Mouse (Mus musculus): ENCODE results near the gene Zbtb16. TPM values are rescaled to one million over a fixed set of nuclear protein-coding genes. Genes with fewer than 3 reads are reported as not detected.

The Zbtb16 gene
- total and polyA plus RNA-seq, 3 experiments, result 0.34 to 3.0 (median 0.90) TPM

DNA sequence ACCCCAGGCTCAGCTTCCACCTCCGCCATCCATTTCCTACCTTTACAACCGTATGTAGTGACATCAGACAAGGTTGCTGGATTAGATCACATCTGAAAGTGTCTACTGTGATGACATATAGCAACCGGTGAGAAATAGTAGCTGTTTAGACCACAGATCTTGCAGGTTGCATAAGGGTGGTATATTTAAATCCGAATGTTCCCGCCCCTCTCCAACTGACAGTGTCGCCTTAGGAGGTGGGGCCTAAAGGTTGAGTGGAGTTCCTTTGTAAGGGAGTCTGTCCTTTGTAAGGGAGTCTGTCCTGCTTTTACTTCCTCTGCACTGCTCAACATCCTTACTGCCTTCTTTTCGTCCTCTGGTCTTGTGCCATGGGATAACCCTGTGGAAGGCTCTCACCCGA, 154.8 kb downstream of the Zbtb16 start:
- Histone ChIP-seq H3K4me1 (ENCODE audit: control insufficient read depth in 1 of 2, insufficient read depth in 2 of 2) (no peaks in the 10 kb centered on the region), H3K27ac (ENCODE audit: insufficient read depth, low read depth) (no peak overlapping the region), H3K4me3 (replicated peaks in 1 of 3; ENCODE audit: low read depth in 2 of 3, low read length in 2 of 3, poor library complexity in 1 of 3) (no peak overlapping the region), H3K79me2 (replicated peaks; ENCODE audit: control insufficient read depth, extremely low read depth, insufficient read depth, poor library complexity, severe bottlenecking) (no peaks in the 10 kb centered on the region), H3K9ac (ENCODE audit: insufficient read depth, low read depth) (no peak overlapping the region), H3K36me3 (replicated peaks in 1 of 2; ENCODE audit: control insufficient read depth in 1 of 2, insufficient read depth in 1 of 2, low read length in 1 of 2) (no peaks in the 10 kb centered on the region), H3K4me2 (ENCODE audit: insufficient read depth, low read depth, poor library complexity, severe bottlenecking) (no peak overlapping the region), H3K9me3 (replicated peaks; ENCODE audit: low read length) (no peaks in the 10 kb centered on the region), H3K27me3 (replicated peaks) (no peaks in the 10 kb centered on the region)
- dilution Hi-C loops (cut with MboI; ENCODE audit: extremely low pct_ligation_motif_present, extremely low pct_unique_long_range_greater_than_20kb, low sequenced_read_pairs) (no loop called here), in situ Hi-C loops (cut with MboI; ENCODE audit: low pct_ligation_motif_present, low pct_unique_long_range_greater_than_20kb, low sequenced_read_pairs) (no loop called here)
- DNase-seq (ENCODE audit: extremely low read depth), result no peak
- no peak for TF ChIP-seq PAX5 (IDR thresholded peaks at IDR 0.05; ENCODE audit: low read length)
- TF ChIP-seq TBP (conservative IDR thresholded peaks at IDR 0.05; ENCODE audit: low read depth, low read length), result no peak
- TF ChIP-seq TCF12 (IDR thresholded peaks at IDR 0.05; ENCODE audit: low read depth, low read length), result no peak
- no peak for TF ChIP-seq USF1 (IDR thresholded peaks at IDR 0.05; ENCODE audit: low read depth, low read length)
- TF ChIP-seq CHD1 (IDR thresholded peaks at IDR 0.05; ENCODE audit: low read depth, low read length), result no peak
- no peak for TF ChIP-seq MYC (IDR thresholded peaks at IDR 0.05; ENCODE audit: low read depth, low read length)
- TF ChIP-seq BHLHE40 (IDR thresholded peaks at IDR 0.05; ENCODE audit: low read depth, low read length), result no peak
- no peak for TF ChIP-seq ZNF384 (IDR thresholded peaks at IDR 0.05; ENCODE audit: low read depth, low read length)
- no peak for TF ChIP-seq USF2 (conservative IDR thresholded peaks at IDR 0.05; ENCODE audit: low read depth, low read length)

DNA sequence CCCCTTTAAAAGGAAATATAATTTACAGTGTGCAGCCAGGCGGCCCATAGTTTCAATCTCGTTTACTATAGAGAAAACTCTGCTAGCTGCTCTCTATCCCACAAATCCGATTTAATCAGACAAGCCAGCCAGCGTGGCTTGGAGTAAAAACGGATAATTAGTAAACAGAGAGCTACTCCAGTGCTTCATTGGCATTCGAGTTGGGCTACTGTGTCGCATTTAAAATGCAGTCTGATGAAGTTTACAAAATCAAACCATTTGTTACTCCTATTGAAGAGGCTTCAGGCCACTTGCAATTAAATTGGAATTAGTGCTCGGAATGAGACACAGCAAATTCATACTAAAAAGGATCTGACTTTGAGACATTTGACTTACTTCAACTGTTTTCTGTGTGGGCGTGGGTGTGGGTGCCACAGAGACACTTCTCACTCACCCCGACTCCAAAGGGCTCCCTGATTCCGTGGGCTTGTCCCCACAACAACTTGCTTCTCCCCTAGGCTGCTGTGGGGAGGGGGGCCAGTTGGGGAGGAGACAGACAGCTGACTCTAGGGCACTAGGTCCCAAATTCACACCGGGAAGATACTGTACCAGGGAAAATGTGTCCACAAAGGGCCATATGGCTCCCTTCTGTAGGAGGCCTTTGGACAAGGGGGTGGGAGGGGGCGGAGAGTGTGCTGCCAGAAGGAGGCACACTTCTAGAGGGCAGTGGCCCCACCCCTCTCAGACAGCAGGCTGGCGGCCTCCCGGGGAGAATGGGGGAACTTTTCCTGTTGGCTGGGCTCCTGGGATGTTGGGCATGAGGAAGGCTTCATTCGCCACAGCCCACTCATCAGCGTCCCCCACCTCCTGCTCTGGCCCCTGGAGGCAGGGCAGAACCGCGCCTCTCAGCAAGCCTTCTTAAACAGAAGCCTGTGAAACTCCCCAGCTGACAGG, 157.3 kb downstream of the Zbtb16 start:
- H3K27me3 ChIP-seq (replicated peaks), result no peaks in the 10 kb centered on the region
- no peaks in the 10 kb centered on the region for H3K79me2 ChIP-seq (replicated peaks; ENCODE audit: control insufficient read depth, extremely low read depth, insufficient read depth, poor library complexity, severe bottlenecking)
- no peak overlapping the region for H3K4me3 ChIP-seq (replicated peaks in 1 of 3; ENCODE audit: low read depth in 2 of 3, low read length in 2 of 3, poor library complexity in 1 of 3)
- in situ Hi-C loops (cut with MboI; ENCODE audit: low pct_ligation_motif_present, low pct_unique_long_range_greater_than_20kb, low sequenced_read_pairs), result no loop called here
- TF ChIP-seq CHD1 (IDR thresholded peaks at IDR 0.05; ENCODE audit: low read depth, low read length) (no peak), USF2 (conservative IDR thresholded peaks at IDR 0.05; ENCODE audit: low read depth, low read length) (no peak), ZNF384 (IDR thresholded peaks at IDR 0.05; ENCODE audit: low read depth, low read length) (no peak), MAX (IDR thresholded peaks at IDR 0.05; ENCODE audit: low read length) (no peak), ZC3H11A (IDR thresholded peaks at IDR 0.05; ENCODE audit: low read depth, low read length) (no peak), JUND (conservative IDR thresholded peaks at IDR 0.05; ENCODE audit: low read depth, low read length) (no peak), SIN3A (IDR thresholded peaks at IDR 0.05; ENCODE audit: low read length) (no peak), CTCF (conservative IDR thresholded peaks at IDR 0.05 in 1 of 2, IDR thresholded peaks at IDR 0.05 in 1 of 2; ENCODE audit: low read depth in 2 of 2, low read length in 2 of 2) (no peak), POLR2AphosphoS2 (IDR thresholded peaks at IDR 0.05; ENCODE audit: low read depth, low read length) (no peak)
- H3K27ac ChIP-seq (ENCODE audit: insufficient read depth, low read depth), result no peak overlapping the region
- no peak overlapping the region for H3K9ac ChIP-seq (ENCODE audit: insufficient read depth, low read depth)
- H3K4me1 ChIP-seq (ENCODE audit: control insufficient read depth in 1 of 2, insufficient read depth in 2 of 2), result no peaks in the 10 kb centered on the region; a peak in 1 of 4 replicates
- DNase-seq (ENCODE audit: extremely low read depth), result no peak
- no peaks in the 10 kb centered on the region for H3K36me3 ChIP-seq (replicated peaks in 1 of 2; ENCODE audit: control insufficient read depth in 1 of 2, insufficient read depth in 1 of 2, low read length in 1 of 2)
- dilution Hi-C loops (cut with MboI; ENCODE audit: extremely low pct_ligation_motif_present, extremely low pct_unique_long_range_greater_than_20kb, low sequenced_read_pairs), result no loop called here
- H3K4me2 ChIP-seq (ENCODE audit: insufficient read depth, low read depth, poor library complexity, severe bottlenecking), result no peak overlapping the region
- no peaks in the 10 kb centered on the region for H3K9me3 ChIP-seq (replicated peaks; ENCODE audit: low read length)
